Mouse (Mus musculus): ENCODE data around the gene Olfr1373. TPM values are rescaled to one million over a fixed set of nuclear protein-coding genes. Genes with fewer than 3 reads are reported as not detected.
"Not testable (repeated sequence)": the region's sequence is repeated elsewhere in the genome, so short reads cannot be mapped to it uniquely, and the experiment has no call there.

Olfr1373 gene
- not detected in 2 replicates for polyA plus RNA-seq (2015; fragmentation: Nextera tagmentation; extraction: Ambion mirVana)

DNA sequence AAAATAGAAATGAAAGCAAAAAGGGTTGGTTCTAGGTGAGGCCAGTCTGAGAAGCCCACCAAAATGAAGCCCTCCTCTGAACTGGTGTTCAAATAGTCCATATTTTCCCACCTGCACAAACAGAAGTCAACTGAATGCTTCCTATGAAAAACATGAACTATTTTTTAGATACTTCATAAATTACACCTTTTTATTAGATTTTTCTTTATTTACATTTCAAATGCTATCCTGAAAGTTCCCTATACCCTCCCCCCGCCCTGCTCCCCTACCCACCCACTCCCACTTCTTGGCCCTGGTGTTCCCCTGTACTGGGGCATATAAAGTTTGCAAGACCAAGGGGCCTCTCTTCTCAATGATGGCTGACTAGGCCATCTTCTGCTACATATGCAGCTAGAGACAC lies at the start of gene Olfr1373:
Olfr1373 (minus strand) TSS at position 101 of the 400 bp plus-strand sequence.
- WGBS, result no CpG with 5 or more reads among the region's 1 CpGs
- not testable (repeated sequence) for H3K27ac ChIP-seq (replicated peaks); H3K9ac ChIP-seq (ENCODE audit: low read length); H3K4me2 ChIP-seq (replicated peaks; ENCODE audit: low read depth); DNase-seq (ENCODE audit: low spot score); ATAC-seq (ENCODE audit: low FRiP score, low TSS enrichment); H3K4me3 ChIP-seq (ENCODE audit: low read depth, low read length); H3K4me1 ChIP-seq (replicated peaks; ENCODE audit: control insufficient read depth, insufficient read depth); H3K9me3 ChIP-seq (ENCODE audit: control insufficient read depth, low read length); H3K36me3 ChIP-seq (ENCODE audit: control insufficient read depth, insufficient read depth, low read length); H3K27me3 ChIP-seq (ENCODE audit: control insufficient read depth, insufficient read depth, low read length)

DNA sequence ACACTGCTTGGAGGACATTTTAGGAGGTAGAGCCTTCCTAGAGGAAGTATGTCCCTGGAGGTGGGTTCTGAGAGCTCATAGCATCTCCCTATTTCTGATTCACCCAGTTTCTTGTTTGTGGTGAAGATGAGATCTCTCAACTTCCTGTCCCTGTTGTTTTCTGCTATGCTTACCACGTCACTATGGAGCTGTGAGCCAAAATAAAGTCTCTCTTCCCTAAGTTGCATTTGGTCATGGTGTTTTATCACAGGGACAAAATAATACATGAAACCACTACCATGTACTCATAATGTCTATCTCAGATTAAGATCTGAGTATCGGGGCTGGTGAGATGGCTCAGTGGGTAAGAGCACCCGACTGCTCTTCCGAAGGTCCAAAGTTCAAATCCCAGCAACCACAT lies 35.3 kb upstream of the Olfr1373 start:
- H3K9ac ChIP-seq (ENCODE audit: low read length); H3K36me3 ChIP-seq (ENCODE audit: control insufficient read depth, insufficient read depth, low read length); H3K27ac ChIP-seq (replicated peaks); H3K27me3 ChIP-seq (ENCODE audit: control insufficient read depth, insufficient read depth, low read length); H3K9me3 ChIP-seq (ENCODE audit: control insufficient read depth, low read length); DNase-seq (ENCODE audit: low spot score); H3K4me3 ChIP-seq (ENCODE audit: low read depth, low read length); H3K4me2 ChIP-seq (replicated peaks; ENCODE audit: low read depth); ATAC-seq (ENCODE audit: low FRiP score, low TSS enrichment); H3K4me1 ChIP-seq (replicated peaks; ENCODE audit: control insufficient read depth, insufficient read depth): not testable (repeated sequence)
- WGBS, result 90% methylated on average over 4 of the region's 4 CpGs

DNA sequence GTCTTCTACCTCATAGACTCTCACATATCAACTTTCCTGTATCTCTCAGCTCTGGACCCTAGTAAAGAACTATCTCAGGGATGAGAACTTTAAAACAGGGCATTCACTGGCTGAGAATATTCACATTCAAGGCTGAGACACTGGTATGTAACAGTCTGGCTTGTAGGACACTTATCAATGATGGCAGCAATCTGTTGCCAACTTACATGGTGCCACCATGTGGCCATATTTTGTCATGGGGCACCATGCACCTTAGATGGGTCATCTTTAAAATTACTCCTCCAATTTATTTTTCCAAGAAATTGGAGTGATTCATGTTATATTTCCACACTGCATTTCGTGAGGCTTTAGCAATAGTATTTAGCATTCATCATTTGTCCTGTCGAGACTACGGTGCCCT lies 34.6 kb upstream of the Olfr1373 start:
- not testable (repeated sequence) for H3K4me3 ChIP-seq (ENCODE audit: low read depth, low read length); DNase-seq (ENCODE audit: low spot score); ATAC-seq (ENCODE audit: low FRiP score, low TSS enrichment); H3K4me2 ChIP-seq (replicated peaks; ENCODE audit: low read depth); H3K4me1 ChIP-seq (replicated peaks; ENCODE audit: control insufficient read depth, insufficient read depth); H3K27me3 ChIP-seq (ENCODE audit: control insufficient read depth, insufficient read depth, low read length); H3K27ac ChIP-seq (replicated peaks); H3K9ac ChIP-seq (ENCODE audit: low read length); H3K36me3 ChIP-seq (ENCODE audit: control insufficient read depth, insufficient read depth, low read length); H3K9me3 ChIP-seq (ENCODE audit: control insufficient read depth, low read length)
- no CpG with 5 or more reads among the region's 3 CpGs for WGBS
- peak; percentile 44 for TF ChIP-seq CTCF (IDR thresholded peaks at IDR 0.05; ENCODE audit: low read depth)

DNA sequence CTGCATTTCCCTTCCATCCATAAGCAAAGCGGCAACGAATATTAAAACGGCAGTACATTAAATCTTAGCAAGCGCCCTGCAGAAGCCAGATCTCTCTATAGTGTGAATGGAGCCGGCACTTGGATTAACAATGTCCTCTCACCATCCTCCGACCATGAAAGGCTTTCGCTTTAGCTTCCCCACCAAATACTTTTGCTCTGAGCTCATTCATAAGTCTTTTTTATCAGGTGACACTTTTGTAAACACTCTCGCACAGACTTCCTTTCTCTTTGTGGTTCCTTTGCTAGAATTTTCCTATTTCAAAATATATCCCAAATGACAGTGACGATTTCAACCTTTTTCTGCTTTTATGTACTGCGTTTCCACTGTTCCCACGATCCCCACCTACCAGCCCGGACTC lies 23.1 kb upstream of the Olfr1373 start:
- ATAC-seq (ENCODE audit: low FRiP score, low TSS enrichment), result no peak; the same call in 1 of the 2 replicates
- no peaks in the 10 kb centered on the region for H3K4me1 ChIP-seq (replicated peaks; ENCODE audit: control insufficient read depth, insufficient read depth)
- no peak for TF ChIP-seq CTCF (IDR thresholded peaks at IDR 0.05; ENCODE audit: low read depth)
- TF ChIP-seq EP300 (optimal IDR thresholded peaks at IDR 0.05), result no peak
- no peak for DNase-seq (ENCODE audit: low spot score)
- H3K27me3 ChIP-seq (ENCODE audit: control insufficient read depth, insufficient read depth, low read length), result no peaks in the 10 kb centered on the region
- H3K9ac ChIP-seq (ENCODE audit: low read length), result no peak overlapping the region
- H3K36me3 ChIP-seq (ENCODE audit: control insufficient read depth, insufficient read depth, low read length), result no peaks in the 10 kb centered on the region
- H3K4me3 ChIP-seq (ENCODE audit: low read depth, low read length), result peak overlapping the region; percentile 45
- no peaks in the 10 kb centered on the region for H3K9me3 ChIP-seq (ENCODE audit: control insufficient read depth, low read length)
- no peak overlapping the region for H3K27ac ChIP-seq (replicated peaks)
- WGBS, result 4% methylated on average over 12 of the region's 12 CpGs
- H3K4me2 ChIP-seq (replicated peaks; ENCODE audit: low read depth), result peak overlapping the region; percentile 68

DNA sequence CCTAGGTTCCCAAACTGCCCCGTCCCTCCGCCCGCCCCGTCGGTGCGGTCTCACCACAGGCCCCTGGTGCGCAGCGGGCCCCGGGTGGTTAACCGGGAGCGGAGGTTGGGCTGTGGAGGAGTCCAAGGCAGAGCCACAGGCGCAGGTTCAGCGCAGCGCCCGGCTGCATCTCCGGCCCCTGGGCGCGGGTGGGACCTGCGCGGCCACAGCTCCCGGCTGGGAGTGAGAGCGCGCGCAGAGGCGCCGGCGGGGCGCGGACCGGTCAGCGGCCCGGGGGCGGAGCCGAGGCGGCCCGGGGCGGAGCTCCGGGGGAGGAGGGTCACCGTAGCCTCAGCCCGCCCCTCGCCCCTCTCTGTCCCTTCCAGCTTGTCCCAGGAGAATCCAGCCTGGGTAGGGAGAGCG lies 22.6 kb upstream of the Olfr1373 start:
- H3K4me1 ChIP-seq (replicated peaks; ENCODE audit: control insufficient read depth, insufficient read depth); H3K27ac ChIP-seq (replicated peaks); H3K36me3 ChIP-seq (ENCODE audit: control insufficient read depth, insufficient read depth, low read length); H3K27me3 ChIP-seq (ENCODE audit: control insufficient read depth, insufficient read depth, low read length); H3K9me3 ChIP-seq (ENCODE audit: control insufficient read depth, low read length): not testable (repeated sequence)
- Histone ChIP-seq H3K4me2 (replicated peaks; ENCODE audit: low read depth) (peak overlapping the region; percentile 68), H3K4me3 (ENCODE audit: low read depth, low read length) (peak overlapping the region; percentile 45), H3K9ac (ENCODE audit: low read length) (0 out of 2 replicates have a peak overlapping the region, but pooled peaks have one; percentile 18)
- 2% methylated on average over 33 of the region's 42 CpGs for WGBS
- DNase-seq (ENCODE audit: low spot score) (peak; percentile 49), ATAC-seq (ENCODE audit: low FRiP score, low TSS enrichment) (peak; percentile 78)

DNA sequence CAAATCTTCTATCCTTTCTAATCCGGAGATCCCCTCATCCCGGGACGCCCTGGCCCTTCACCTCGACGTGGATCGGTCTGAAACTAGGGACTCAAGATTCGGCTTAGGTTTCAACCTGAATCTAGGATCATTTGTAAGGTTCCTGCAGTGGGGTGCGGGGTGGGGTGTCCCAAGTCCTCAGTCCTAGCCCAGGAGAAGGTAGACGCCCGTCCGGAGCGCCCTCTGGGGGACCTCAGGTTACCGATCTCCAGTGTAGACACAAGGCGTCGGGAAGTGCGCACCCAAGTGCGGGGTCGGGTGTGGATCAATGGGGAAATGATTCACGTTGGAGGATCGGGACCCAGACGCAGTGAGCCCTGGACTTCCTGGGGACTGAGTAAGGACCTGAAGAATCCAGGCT lies 21.8 kb upstream of the Olfr1373 start:
- TF ChIP-seq CTCF (IDR thresholded peaks at IDR 0.05; ENCODE audit: low read depth) (peak; percentile 38), EP300 (optimal IDR thresholded peaks at IDR 0.05) (no peak)
- peak overlapping the region; percentile 45; the same call in 1 of the 2 replicates for H3K4me3 ChIP-seq (ENCODE audit: low read depth, low read length)
- H3K9me3 ChIP-seq (ENCODE audit: control insufficient read depth, low read length), result no peaks in the 10 kb centered on the region
- H3K9ac ChIP-seq (ENCODE audit: low read length), result no peak overlapping the region
- DNase-seq (ENCODE audit: low spot score) (peak; percentile 41), ATAC-seq (ENCODE audit: low FRiP score, low TSS enrichment) (no peak; the same call in 1 of the 2 replicates)
- under 1% methylated on average over 21 of the region's 21 CpGs for WGBS
- no peaks in the 10 kb centered on the region for H3K27me3 ChIP-seq (ENCODE audit: control insufficient read depth, insufficient read depth, low read length)
- H3K27ac ChIP-seq (replicated peaks), result no peak overlapping the region
- peak overlapping the region; percentile 68; the same call in 1 of the 2 replicates for H3K4me2 ChIP-seq (replicated peaks; ENCODE audit: low read depth)
- H3K4me1 ChIP-seq (replicated peaks; ENCODE audit: control insufficient read depth, insufficient read depth), result no peaks in the 10 kb centered on the region
- no peaks in the 10 kb centered on the region for H3K36me3 ChIP-seq (ENCODE audit: control insufficient read depth, insufficient read depth, low read length)

Measured in stomach, postnatal 0 days (tissue).